Mouse (Mus musculus) CD4-positive helper T cell, adult 2 months (primary cell): Measurements from ENCODE around the gene D130043K22Rik.

Experiments used
- DNase-seq: peaks from one replicate; pipeline ENCODE4 v3.0.0-alpha.2; 2012; ENCODE audit warnings: low read depth, missing footprints, low spot score

Gene D130043K22Rik

DNA sequence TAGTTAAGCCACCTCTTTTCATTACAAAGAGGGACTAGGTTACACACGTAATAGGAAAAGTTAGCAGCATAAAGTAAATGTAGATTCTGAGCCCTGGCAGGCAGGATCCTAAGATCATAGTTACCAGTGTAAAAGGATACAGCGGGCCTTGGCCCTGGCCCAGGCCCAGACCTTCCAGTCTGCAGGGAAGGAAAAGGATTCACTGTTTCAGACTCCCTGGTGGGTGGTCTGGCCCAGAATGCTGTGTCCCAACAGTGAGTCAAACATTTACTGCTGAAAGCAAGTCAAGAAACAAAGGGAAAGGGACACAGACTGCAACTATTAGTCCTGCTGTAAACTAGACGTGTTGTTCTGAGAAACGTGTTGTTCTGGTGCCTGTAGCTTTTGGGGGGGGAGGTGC lies 100.6 kb downstream of the D130043K22Rik start:
- DNase-seq = no peak

DNA sequence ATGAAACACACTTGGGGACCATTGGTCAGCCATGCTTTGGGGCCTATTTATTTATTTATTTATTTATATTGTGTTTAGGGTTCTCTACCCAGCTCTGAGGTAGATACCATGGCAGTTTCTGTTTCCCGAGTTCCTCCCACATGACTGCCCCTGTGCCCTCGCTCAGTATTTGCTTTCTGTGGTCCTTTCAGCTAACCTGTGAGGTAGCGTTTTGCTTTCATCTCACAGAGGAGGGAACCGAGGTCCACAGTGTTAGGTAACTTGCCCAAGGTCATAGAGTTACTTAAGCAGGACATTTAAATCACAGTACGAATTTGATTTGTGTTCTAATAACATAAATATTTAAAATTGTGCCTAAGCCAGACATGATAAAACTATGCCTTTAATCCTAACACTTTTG lies 102.2 kb downstream of the D130043K22Rik start:
- no peak for DNase-seq

DNA sequence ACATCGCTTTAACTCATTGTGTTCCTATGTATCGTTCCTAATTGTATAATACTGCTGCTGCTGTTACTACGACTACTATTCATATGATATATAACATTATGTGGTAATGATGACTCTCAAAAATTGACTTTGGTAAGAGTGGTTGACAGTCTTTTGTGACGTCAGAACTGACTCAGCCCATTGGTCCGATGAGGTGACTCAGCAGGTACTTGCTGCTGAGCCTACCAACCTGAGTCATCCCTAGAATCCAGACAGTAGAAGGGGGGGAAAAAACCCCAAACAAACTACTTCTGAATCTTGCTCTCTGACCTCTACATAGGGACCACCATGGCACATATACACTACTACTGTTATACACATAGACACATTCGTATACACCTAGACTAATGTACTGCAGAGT lies 103.9 kb downstream of the D130043K22Rik start:
- no peak for DNase-seq
